Mouse (Mus musculus) MN1 (cell line): ENCODE data around the gene Ppt1.
"Not testable (repeated sequence)": the region's sequence is repeated elsewhere in the genome, so short reads cannot be mapped to it uniquely, and the experiment has no call there.

Experiments used
- DNase-seq: peaks from one replicate; pipeline ENCODE4 v3.0.0-alpha.2; 2016; ENCODE audit warnings: low spot score

Gene Ppt1

DNA sequence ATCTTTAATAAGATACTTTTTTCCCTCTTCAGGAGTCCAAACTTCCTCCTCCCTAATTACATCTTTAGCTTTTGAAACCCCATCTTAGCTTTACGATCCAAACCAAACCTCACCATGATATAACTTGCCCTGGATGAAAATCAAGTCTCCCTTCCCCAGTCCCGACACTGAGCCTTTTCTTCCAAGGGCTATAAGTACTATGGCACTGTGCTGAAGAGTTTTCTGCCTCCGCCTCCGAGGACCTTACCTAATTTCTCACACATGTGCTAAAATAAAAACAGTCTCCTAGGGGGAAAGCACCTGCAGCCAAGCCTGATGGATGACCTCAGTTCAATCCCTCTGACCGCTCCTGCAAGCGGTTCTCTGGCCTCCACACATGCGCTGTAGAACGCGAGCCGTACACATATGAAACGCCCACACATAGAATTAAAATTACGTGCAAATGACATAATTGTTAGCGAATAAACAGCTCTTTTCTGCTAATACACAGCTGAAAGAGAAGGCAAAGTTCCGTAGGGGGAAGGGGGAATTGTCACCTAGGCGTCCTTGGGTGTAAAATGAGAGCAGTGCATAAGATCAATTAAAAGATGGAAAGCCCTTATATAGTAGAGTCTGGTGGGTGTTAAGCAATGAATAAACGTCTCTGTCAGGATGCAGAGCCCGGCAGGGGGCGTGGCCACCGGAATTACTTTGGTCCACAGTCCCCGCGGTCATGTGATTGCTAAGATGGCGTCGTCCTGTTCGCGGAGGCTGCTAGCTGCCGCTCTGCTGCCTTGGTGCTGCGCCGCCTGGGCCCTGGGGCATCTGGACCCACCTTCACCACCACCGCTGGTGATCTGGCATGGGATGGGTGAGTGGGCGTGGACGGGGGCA, at the start of gene Ppt1:
Gene Ppt1, plus strand, starts transcription at position 713 of the 873 bp plus-strand sequence.
- peak; percentile 89 for DNase-seq

DNA sequence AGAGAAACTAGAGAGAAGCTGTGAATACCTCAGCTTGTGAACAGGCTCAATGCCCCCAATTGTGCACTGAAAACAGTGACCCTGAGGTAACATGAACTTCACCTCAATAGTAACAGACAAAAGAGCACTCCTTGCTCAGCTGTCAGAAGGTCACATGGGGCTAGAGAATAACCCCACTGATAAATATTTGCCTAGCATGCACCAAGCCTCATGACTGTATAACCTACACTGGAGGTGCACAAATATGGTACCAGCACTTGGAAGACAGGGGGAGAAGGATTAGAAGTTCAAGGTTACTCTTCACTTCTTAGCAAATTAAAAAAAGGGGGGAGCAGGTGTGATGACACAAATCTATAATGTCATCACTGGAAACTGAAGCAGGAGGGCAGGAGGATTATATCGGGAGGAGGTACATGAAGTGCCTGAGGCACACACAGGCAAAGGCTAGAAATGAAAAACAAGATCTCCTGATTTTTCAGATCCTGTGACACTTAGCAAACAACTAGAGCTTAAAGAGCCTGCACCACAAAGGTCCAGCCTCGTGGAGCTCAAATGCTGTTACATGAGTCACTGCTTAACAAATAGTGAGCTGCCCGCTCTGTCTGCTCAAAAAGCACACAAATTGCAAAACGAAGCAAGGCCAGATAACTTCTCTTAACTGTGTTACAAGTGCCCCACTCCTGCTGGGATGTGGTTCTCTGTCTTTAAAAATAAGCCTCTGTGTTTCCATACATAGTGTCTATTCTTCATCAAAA, 46.5 kb upstream of the Ppt1 start:
- no peak for DNase-seq

GRCm38 (mm10) chr4:122808108-122808507, 27.9 kb upstream of the Ppt1 start:
- DNase-seq = peak; percentile 69

GRCm38 (mm10) chr4:122811180-122811579, 24.9 kb upstream of the Ppt1 start:
- no peak for DNase-seq

DNA sequence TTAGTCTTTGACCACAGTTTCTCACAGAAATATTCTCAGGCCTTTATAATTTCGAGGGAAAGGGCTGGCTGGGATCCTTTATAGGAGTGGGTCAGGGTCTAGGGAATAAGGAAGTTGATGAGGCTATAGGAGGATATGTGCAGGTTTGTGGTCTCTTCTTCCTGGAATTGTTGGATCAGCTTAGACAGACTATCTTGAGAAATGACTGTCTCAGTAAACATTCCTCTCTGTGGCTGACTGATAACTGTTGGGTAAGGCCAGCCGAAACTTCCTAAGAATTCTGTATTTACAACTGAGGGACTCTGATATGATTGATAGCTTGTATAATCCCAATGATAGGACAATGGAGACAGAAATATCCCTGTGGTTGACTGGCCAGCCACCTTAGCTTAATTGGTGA, 24.2 kb upstream of the Ppt1 start:
- no peak for DNase-seq

DNA sequence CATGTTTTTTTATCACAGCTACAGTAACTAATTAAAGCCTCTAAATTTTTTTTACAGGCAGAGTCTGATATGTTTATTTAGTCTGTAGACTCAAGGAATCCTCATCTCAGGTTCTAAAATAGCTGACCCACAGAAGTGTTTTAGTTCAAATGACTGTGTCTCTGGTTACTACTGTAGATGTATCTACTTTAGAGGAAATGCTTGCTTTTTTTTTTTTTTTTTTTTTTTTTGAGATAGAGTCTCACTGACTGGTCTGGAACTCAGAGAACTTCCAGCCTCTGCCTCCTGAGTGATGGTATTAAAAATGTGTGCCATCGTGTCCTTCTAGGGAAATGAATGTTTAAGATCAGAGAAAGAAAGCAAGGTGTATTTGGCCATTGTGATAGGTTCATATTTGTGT, 19.8 kb upstream of the Ppt1 start:
- DNase-seq = no peak

- DNase-seq = not testable (repeated sequence)
Measured at GRCm38 (mm10) chr4:122820941-122821340, 15.1 kb upstream of the Ppt1 start.

DNA sequence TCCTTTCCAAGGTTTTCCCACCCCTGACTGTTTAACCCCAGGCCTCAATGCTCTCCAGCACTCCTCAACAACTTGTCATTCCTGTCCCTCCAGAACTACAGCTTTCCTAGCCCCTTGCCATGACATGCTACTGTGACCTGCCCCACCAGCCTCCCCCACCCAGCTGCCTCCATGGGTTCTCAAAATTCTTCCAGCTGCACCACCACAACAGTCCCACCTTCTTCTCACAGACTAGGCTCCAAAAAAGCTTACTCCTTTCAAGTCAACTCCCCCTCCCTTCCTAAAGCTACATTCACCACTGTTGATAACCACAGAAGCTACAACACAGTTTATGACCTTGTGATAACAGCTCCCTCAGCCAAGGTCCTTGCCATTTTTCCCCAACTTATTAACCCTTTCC, 8.4 kb upstream of the Ppt1 start:
- DNase-seq = no peak

DNA sequence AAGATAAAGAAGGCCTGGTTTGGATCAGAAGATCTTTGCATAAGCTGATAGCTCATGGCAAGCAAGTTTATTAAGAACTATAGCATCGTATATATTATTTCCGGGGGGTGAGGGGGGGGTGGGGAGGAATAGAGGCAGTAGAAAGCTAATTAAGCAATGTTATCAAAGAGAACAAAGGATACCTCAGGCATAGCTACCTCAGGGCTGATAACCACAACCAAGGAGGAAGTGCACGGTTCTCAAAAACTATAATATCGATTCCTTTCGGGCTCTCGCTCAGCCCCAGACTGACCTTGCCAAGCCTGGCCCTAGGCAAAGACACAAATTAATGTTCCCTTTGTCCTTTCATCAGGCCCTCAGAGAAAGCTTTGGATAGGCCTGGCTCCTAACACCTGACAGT, 6.7 kb upstream of the Ppt1 start:
- DNase-seq = no peak

DNA sequence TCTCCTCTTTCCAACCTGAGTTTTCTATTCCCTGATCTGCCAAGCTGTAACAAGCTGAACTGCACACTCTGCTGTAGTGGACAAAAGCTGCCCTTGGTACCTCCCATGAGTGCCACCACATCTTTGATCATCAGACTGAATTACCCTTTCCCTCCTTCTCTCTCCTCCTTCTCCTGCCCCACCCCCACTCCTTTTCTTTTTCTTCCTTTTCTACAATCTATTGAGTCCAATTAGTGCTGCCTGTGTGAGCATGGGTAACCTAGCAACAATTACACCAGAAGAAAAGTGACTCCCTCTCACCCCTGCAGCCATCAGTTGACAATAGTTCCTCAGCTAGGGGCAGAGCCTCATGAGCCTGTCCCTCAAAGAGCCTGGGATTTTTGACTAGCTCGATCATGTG, 4.2 kb upstream of the Ppt1 start:
- no peak for DNase-seq

GRCm38 (mm10) chr4:122836403-122836775, 347 bp downstream of the Ppt1 start:
- no peak for DNase-seq

DNA sequence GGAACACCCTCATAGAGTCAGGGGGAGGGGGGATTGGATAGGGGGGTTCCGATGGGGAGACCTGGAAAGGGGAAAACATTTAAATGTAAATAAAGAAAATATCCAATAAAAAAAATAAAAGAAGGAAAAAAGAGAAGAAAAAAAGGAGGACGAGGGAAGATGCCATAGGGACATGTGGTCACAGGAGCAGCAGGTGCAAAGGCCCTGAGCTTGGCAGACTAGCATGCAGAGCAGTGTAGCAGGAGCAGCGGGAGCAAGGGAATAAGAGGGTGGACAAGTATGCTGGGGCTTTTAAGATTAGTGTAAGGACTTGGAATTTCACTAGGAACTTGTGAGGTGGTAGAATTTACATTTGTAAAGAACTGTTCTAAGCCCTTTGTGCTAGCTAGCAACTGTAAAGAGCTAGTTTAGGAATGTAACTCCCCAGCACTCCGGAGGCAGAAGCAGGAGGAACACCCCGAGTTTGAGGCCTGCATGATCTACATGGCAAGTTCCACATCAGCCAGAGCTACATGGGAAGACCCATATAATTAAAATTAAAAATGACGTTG, 1.2 kb downstream of the Ppt1 start:
- no peak for DNase-seq

- DNase-seq = peak; percentile 67
Measured at GRCm38 (mm10) chr4:122837994-122838393, 2.0 kb downstream of the Ppt1 start.

DNA sequence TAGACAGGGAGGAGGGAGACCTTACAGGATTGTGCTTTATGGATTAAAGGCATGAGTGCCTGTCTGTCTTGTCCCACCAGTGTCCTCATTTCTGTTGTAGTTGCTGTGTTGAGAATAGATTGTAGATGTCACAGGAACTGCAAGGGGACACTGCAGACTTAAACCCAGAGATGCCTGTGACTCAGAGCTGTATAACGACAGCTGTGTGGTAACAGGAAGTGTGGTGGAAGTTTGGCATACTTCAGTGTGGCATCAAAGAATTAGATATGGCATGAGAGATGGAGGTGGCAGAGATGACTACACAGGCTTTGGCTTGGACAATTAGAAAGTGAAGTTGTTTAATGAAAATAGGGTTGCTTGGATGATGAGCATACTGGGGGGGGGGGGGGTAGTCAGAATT, 2.4 kb downstream of the Ppt1 start:
- DNase-seq = peak; percentile 7

GRCm38 (mm10) chr4:122848150-122848621, 12.1 kb downstream of the Ppt1 start:
- DNase-seq = peak; percentile 62

DNA sequence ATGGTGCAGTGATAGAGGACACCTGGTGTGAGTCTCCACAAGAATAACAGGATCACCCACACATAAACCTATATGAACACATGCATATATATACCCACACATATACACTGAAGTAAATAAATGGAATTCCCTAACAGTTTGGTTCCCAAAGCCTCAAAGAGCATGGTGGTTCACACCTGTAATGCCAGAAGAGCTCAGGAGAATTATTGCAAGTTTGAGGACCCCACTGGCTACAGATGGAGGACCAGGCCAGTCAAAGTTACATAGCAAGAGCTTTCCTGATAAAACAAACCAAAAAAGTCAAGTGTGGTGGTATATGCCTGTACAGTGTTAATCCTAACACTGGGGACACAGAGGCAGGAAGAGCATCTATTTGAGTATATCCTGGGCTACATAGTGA, 15.5 kb downstream of the Ppt1 start:
- no peak for DNase-seq

DNA sequence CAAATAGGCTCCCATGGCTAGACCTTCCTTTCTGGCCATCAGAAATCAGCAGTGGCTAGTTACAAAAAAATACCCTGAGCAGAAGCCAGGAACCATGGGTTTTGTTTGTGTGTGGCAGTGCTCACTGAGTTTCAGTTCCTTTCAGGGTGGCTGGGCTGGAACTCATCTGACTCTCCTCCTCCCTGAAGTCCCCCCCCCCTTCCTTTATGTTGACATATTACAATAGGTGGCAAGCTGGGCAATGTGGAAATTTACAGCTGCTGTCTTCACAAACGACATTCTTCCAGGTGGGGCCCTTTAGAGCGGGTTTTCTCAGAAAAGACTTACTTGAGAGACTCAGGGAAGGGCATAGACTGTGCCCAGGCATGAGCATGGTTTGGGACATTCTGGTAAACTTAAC, 17.6 kb downstream of the Ppt1 start:
- DNase-seq = no peak

GRCm38 (mm10) chr4:122854770-122855169, 18.7 kb downstream of the Ppt1 start:
- no peak for DNase-seq

GRCm38 (mm10) chr4:122857909-122858308, 21.9 kb downstream of the Ppt1 start:
- no peak for DNase-seq

GRCm38 (mm10) chr4:122859096-122859674, 23.1 kb downstream of the Ppt1 start:
- no peak for DNase-seq

- no peak for DNase-seq
Measured at GRCm38 (mm10) chr4:122861836-122862235, 25.8 kb downstream of the Ppt1 start.

DNA sequence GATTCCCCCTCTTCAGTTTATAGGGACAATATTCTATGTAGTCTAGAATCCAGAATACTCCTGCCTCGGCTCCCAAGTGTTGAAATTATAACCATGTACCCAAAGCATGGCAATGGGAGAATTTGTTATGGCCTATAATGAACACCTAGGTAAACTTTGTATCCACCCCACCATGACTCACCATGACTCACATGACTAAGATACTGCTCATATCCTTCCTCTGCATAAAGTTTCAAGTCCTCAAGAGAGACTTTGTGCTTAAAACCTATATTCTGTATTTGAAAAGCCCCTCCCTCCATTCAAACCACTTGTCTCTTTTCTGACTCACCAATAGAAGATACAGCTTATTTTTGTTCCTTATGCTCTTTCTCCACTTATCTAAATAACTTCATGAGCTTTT, 32.0 kb downstream of the Ppt1 start:
- no peak for DNase-seq

- no peak for DNase-seq
Measured at GRCm38 (mm10) chr4:122870027-122870426, 34.0 kb downstream of the Ppt1 start.
